Mouse (Mus musculus) retina, adult 2 months (tissue): ENCODE measurements around the gene Tmem35b.

ENCODE experiments used
- DNase-seq: peaks from one replicate; pipeline ENCODE4 v3.0.0-alpha.2; 2012; ENCODE audit warnings: low read depth, low spot score

Gene Tmem35b

DNA sequence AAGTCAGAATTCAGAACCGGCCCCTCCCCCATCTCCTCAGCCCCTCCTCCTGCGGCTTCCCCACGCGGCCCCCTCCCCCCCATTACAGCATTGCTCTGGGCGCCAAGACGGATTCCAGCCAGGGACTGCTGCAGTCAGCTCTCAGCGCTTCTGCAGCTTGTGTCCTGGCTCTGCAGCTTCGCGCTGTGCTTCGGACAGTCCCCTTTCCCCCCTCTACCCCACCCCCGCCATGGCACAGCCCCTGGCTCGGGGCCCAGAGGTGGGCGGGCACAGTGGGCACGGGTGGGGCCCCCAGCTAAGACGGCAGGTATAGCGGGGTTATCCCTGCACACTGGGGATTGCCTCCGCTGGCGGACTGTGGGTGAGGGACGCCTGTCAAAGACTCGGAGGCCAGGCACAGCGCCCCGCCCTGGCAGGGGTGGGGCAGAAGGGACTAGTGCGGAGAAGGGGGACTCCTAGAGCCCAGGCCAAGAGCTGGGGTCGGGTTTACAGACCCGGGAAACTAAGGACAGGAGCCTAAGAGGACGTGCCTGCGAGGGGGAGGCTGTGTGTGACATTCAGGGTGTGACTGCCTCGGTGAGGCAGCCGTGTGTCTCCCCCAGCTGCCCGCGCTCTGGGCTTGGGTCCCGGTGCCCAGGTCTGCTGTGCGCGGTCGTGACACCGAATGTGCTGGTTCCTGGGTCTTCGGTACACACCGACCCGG, 44.9 kb downstream of the Tmem35b start:
- no peak for DNase-seq

- DNase-seq: no peak
Measured at GRCm38 (mm10) chr4:127168914-127169345, 45.4 kb downstream of the Tmem35b start, which contains the start of gene Dlgap3. Gene Dlgap3, plus strand, starts transcription at chr4:127169204.

- no peak for DNase-seq
Measured at GRCm38 (mm10) chr4:127169346-127170221, 46.1 kb downstream of the Tmem35b start.

DNA sequence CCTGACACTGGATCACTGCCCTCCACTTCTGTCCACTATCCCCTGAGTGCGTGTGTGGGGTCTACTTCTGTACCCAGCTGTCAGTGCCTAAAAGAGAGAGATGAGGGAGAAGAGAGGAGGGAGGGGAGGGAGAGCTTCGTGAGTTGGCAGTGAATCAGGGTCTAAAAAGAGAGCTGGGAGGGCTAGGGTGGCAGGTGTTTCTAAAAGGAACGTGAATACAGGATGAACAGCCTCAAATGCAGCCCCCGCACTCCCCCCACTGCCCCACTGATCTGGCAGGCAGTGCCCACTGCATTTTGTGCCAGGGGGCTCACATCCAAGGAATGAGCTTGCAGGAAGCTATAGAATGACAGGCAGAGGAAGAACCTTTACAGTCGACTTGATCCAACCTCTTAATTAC, 47.4 kb downstream of the Tmem35b start:
- DNase-seq: no peak

- DNase-seq: no peak
Measured at GRCm38 (mm10) chr4:127171341-127171905, 47.9 kb downstream of the Tmem35b start.

- no peak for DNase-seq
Measured at GRCm38 (mm10) chr4:127172119-127172518, 48.6 kb downstream of the Tmem35b start.

DNA sequence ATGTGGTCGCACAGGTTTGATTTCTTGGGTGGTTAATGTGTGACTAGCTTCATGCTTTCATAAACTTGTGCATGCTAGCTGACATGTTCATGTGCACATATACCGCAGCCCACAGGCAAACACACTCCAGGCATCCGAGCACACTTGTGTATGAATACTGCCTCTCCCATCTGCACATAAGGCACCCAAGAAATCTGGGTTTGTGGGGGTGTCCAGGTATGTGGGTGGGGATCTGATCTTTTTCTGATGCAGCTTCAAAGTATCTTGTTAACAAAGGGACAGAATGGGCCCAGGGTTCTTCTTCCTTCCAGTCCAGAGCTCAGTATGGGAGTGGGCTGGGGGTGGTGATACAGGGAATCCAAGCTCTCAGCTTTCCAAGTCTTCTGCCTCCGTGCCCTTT, 49.1 kb downstream of the Tmem35b start:
- no peak for DNase-seq

DNA sequence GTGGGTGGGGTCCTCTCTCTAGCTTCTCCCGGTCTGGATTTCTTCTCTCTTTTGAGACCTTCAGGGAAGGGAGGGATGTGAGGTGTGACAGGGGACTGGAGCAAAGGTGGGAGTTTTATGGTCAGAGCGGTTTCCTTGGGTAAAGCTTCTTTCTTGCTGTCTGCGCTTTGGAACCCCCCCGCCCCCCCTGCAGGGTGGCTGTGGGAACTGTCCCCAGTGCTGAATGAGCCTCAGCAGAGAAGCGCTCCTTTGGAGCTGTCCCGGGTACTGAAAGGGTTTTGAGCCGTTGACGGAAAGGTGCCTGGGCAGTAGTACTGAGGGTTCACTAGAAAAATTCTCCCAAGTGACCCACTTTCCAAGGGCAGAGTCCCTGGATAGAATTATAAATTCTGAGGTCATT, 50.0 kb downstream of the Tmem35b start:
- no peak for DNase-seq

- DNase-seq: no peak
Measured at GRCm38 (mm10) chr4:127174075-127174899, 50.8 kb downstream of the Tmem35b start.

GRCm38 (mm10) chr4:127174900-127175278, 51.4 kb downstream of the Tmem35b start:
- DNase-seq: no peak

DNA sequence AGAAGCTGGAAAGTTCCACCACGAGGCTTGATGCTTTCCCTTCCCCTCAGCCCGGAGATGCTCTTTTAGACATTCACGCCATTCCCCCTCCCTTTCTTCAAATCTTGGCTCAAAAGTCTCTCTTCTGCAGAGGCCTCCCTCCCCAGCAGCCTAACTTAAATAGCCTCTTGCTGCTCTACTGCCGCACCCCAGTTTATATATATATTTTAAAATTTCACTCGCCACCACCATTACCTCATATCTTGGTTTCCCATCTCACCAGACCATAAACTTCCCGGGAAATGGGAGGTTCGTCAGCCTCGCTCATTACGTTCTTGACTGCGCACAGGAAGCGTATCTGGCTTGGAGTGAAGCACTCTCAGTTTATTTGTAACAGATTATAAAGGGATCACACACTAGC, 54.5 kb downstream of the Tmem35b start:
- DNase-seq: no peak

DNA sequence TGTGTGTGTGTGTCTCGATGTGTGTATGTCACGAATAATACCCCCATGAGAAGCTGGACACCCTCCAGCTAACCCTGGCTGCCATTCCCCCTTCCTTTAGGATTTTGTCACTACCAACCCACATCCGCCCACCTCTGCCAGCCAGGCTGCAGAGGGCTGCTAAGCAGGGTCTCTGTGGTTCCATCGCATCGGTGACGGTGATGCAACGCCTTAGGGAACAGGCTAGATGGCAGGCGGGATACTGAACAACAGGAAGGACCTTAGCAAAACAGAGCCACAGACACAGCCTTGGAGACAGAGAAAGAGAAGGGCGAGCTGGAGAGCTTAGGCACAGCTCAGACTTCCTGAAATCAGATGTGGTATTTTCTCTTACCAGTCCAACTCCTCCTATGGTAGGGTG, 55.2 kb downstream of the Tmem35b start:
- DNase-seq: no peak
